Mouse (Mus musculus) liver, adult 2 months (tissue): ENCODE results near the gene Cdca7. TPM values are rescaled to one million over a fixed set of nuclear protein-coding genes. Genes with fewer than 3 reads are reported as not detected.

ENCODE experiments used
- DNase-seq: peaks from one replicate; pipeline ENCODE4 v3.0.0-alpha.2; 2011; ENCODE audit warnings: low read depth, low spot score; ENCODE audit errors: extremely low read depth
- H3K27ac ChIP-seq: fragments of 200-500 bp; replicated peaks from 2 replicates; pipeline ENCODE4 v1.5.1; 2012; ENCODE audit warnings: low read depth, mild to moderate bottlenecking, control low read depth, inconsistent platforms, low read length; ENCODE audit not compliant: insufficient read depth
- H3K27me3 ChIP-seq: fragments of 200-500 bp; 2 replicates; pipeline ENCODE4 v1.6.1; 2012; ENCODE audit warnings: mild to moderate bottlenecking, moderate library complexity, low read length, inconsistent platforms; ENCODE audit not compliant: control insufficient read depth, insufficient read depth
- H3K36me3 ChIP-seq: fragments of 200-500 bp; 2 replicates; pipeline ENCODE4 v1.6.1; 2012; ENCODE audit warnings: low read length, inconsistent platforms; ENCODE audit not compliant: control insufficient read depth, insufficient read depth
- H3K4me1 ChIP-seq: fragments of 200-500 bp; 2 replicates; pipeline ENCODE4 v1.6.1; 2011; ENCODE audit warnings: low read length; ENCODE audit not compliant: control insufficient read depth, insufficient read depth
- H3K4me3 ChIP-seq: fragments of 200-500 bp; 2 replicates; pipeline ENCODE4 v1.5.1; 2011; ENCODE audit warnings: low read depth, mild to moderate bottlenecking, control low read depth, low read length, moderate library complexity; ENCODE audit not compliant: insufficient read depth
- H3K79me2 ChIP-seq: fragments of 200-500 bp; 2 replicates; pipeline ENCODE4 v1.6.1; 2012; ENCODE audit warnings: inconsistent platforms, mild to moderate bottlenecking, low read length, moderate library complexity; ENCODE audit not compliant: control insufficient read depth, insufficient read depth
- H3K9ac ChIP-seq: fragments of 200-500 bp; 2 replicates; pipeline ENCODE4 v1.6.1; 2012; ENCODE audit warnings: low read depth, mild to moderate bottlenecking, control low read depth, inconsistent platforms, low read length
- CTCF ChIP-seq: fragments of 200-500 bp; IDR thresholded peaks from 2 replicates; pipeline ENCODE4 v1.5.1; 2011; ENCODE audit warnings: low read depth, low read length, control low read depth
- POLR2A ChIP-seq: fragments of 200-500 bp; IDR thresholded peaks from 2 replicates; pipeline ENCODE4 v1.6.1; 2011; ENCODE audit warnings: low read length, control low read depth; ENCODE audit not compliant: insufficient read depth; ENCODE audit errors: extremely low read depth
- WGBS: fragments of 180-500 bp; shearing (Covaris S2); methylation state at CpG from one replicate; pipeline ENCODE4 v1.1.7; 2018; 5-methylcytosine and 5-hydroxymethylcytosine counted together
- polyA plus RNA-seq: library from polyadenylated mRNA; depleted of rRNA; stranded (reverse); fragments of >200 nt; gene quantifications from 2 replicates; pipeline ENCODE4 v1.2.3, GENCODE M21; 2012
- total RNA-seq: library from RNA; depleted of rRNA; stranded (reverse); fragments of >200 nt; gene quantifications from 2 replicates; pipeline ENCODE4 v1.2.3, GENCODE M21; 2014

Cdca7 gene
- total and polyA plus RNA-seq, 2 experiments: 2.2 to 2.8 TPM

DNA sequence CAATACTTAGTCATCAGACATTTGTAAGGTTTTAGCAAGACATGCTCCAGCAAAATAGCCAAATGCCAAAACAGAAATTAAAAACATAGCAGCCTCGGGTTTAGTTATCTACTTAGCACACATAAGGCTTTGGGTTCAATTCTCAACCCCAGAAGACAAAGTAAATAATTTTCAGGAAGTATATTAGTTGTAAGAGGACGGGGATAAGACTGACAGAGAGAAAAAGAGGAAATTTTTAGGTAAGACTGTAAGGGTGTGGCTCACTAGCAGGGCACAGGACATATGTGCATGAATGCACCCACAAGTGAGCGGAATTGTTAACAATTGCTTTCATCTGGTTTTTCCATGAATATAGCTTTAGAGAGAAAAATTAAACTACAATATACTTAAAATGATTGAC is 32.0 kb upstream of the Cdca7 start:
- DNase-seq: no peak
- H3K27me3 ChIP-seq: no peaks in the 10 kb centered on the region
- no peak overlapping the region for H3K27ac ChIP-seq
- H3K9ac ChIP-seq: no peak overlapping the region
- peaks cover 2% of the 10 kb centered on the region; the same call in 1 of the 2 replicates for H3K36me3 ChIP-seq
- H3K4me1 ChIP-seq: no peaks in the 10 kb centered on the region
- TF ChIP-seq POLR2A (no peak), CTCF (no peak)
- 83% methylated on average over 3 of the region's 3 CpGs for WGBS
- no peaks in the 10 kb centered on the region for H3K79me2 ChIP-seq
- H3K4me3 ChIP-seq: no peak overlapping the region

DNA sequence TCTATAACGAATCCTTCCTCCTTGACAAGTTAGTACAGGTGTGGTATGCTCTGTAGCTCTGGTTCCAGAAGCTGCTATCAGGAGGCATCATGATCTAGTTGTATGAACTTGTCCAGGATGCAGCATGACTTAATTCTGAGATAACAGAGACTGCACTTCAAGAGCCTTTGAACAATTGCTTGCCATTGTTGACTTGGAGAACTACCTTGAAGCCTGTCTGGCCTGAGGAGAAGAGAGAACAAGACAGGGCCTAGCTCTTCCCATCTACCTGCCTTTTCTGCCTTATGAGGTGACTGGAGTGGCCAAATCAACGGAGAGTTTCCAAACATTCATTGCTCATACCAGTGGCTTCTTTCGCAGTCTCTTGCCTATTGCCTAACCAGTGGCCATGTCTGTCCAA is 29.9 kb upstream of the Cdca7 start:
- Histone ChIP-seq H3K79me2 (no peaks in the 10 kb centered on the region), H3K36me3 (no peaks in the 10 kb centered on the region; the same call in 1 of the 2 replicates), H3K9ac (no peak overlapping the region), H3K27ac (no peak overlapping the region), H3K4me1 (no peaks in the 10 kb centered on the region), H3K27me3 (no peaks in the 10 kb centered on the region), H3K4me3 (no peak overlapping the region)
- TF ChIP-seq POLR2A (no peak), CTCF (no peak)
- WGBS: 91% methylated on average over 3 of the region's 3 CpGs
- no peak for DNase-seq

DNA sequence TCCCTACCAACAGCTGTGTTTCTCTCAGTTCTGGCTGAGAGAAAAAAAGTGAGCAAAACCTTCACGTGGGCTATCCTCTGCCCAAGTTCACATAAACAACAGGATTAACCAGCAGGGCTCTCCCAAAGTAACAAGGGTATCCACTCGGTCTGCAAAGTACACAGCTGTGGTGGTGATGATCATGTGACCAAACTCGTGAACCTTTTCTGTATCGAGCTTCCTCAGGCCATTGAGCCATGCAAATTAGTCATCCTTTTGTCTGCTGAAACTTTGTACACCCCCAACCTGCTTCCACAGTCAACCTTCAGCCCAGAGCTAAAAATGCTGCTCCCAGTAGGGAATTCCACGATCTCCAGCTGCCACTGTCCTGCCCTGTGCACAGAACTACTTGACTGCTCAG is 29.3 kb upstream of the Cdca7 start:
- no peaks in the 10 kb centered on the region for H3K4me1 ChIP-seq
- 61% methylated on average over 5 of the region's 5 CpGs for WGBS
- H3K4me3 ChIP-seq: no peak overlapping the region
- H3K9ac ChIP-seq: no peak overlapping the region
- H3K79me2 ChIP-seq: no peaks in the 10 kb centered on the region
- TF ChIP-seq CTCF: no peak
- TF ChIP-seq POLR2A: no peak
- DNase-seq: no peak
- H3K27me3 ChIP-seq: no peaks in the 10 kb centered on the region
- H3K27ac ChIP-seq: no peak overlapping the region
- H3K36me3 ChIP-seq: no peaks in the 10 kb centered on the region; the same call in 1 of the 2 replicates

DNA sequence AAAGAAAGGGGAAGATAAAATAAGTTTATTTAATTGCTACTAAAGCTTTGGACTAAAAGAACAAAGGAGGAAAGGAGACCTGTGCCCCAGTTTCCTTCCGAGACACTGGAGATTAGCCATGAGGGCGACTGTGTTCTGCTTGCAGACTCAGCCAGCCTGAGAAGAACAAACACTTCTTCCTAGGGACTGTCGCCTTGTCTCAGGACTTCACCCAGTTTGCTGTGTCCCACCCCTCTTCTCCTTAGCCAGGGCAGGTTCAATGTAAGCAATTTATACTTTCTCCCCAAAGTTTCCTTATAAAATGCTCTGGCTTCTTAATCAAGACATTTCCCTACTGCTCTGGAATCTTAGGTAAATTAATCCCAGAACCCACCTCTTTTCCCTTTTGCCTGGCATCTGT is 22.4 kb upstream of the Cdca7 start:
- WGBS: 77% methylated on average over 3 of the region's 3 CpGs
- no peak for DNase-seq
- no peaks in the 10 kb centered on the region for H3K27me3 ChIP-seq

DNA sequence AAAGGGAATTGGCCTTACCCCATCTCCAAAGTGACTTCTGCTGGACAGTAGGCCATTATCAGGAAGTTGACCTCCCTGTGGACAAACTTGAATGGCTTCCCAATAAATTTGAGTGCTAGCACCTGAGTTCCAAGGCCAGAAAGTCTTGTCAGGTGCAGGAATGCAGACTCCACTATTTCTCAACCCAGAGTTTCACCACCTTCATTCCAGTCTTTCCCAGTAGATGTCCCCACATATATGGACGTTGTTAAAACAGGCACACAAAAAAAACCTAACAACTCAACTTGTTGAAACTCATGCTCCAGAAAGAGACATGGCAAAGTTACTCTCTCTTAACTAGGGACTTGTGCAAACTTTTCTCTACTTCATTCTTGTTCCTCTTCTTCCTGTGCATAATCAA is 19.8 kb upstream of the Cdca7 start:
- WGBS: 43% methylated on average over 1 of the region's 1 CpGs
- TF ChIP-seq CTCF: no peak
- no peak for TF ChIP-seq POLR2A
- no peak for DNase-seq

More for the DNA sequence above, 22.4 kb upstream of the Cdca7 start:
- H3K9ac ChIP-seq: no peak overlapping the region
- no peaks in the 10 kb centered on the region for H3K4me1 ChIP-seq
- H3K27ac ChIP-seq: no peak overlapping the region
- no peak for TF ChIP-seq CTCF
- no peak for TF ChIP-seq POLR2A
- H3K36me3 ChIP-seq: no peaks in the 10 kb centered on the region
- H3K79me2 ChIP-seq: no peaks in the 10 kb centered on the region
- no peak overlapping the region for H3K4me3 ChIP-seq

DNA sequence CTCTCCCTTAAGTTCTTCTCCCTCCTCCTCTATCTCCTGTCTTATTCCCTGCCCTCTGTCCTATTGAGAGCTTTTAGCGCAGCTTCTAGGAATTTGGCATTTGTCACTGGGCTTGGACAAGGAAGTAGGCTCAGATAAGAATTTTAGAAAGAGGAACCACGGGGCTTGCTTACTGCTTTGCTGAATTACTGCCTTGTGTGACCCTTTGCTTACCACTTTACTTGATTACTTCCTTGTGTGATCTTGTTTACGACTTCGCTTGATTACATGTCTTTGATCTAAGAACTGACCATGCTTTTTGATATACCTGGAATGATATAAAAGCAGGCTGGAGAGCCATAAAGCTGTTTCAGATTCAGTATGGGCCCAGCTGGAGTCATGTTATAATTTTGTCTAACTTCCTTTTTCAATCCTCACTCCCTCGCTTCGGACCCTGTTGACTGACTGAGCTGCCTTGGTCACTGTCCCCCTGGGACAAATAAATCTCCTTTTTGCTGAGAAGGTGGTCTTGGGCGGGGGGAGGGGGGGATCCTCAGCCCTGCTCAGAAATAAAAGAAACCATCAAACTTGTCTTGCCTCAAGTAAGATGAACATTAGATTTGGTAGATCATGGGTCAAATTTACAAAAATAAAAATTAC is 11.5 kb upstream of the Cdca7 start:
- Histone ChIP-seq H3K36me3 (no peaks in the 10 kb centered on the region), H3K27ac (no peak overlapping the region), H3K79me2 (no peaks in the 10 kb centered on the region), H3K4me1 (0 out of 2 replicates have a peak, but pooled peaks cover 2% of the 10 kb centered on the region), H3K4me3 (no peak overlapping the region), H3K27me3 (no peaks in the 10 kb centered on the region), H3K9ac (no peak overlapping the region)
- WGBS: 63% methylated on average over 7 of the region's 7 CpGs
- TF ChIP-seq CTCF (no peak), POLR2A (no peak)
- peak; percentile 7 for DNase-seq

More for the DNA sequence above, 19.8 kb upstream of the Cdca7 start:
- no peaks in the 10 kb centered on the region for H3K36me3 ChIP-seq
- no peaks in the 10 kb centered on the region for H3K4me1 ChIP-seq
- no peak overlapping the region for H3K4me3 ChIP-seq
- H3K9ac ChIP-seq: no peak overlapping the region
- H3K27ac ChIP-seq: no peak overlapping the region
- H3K79me2 ChIP-seq: no peaks in the 10 kb centered on the region
- H3K27me3 ChIP-seq: no peaks in the 10 kb centered on the region
